Mouse (Mus musculus): ENCODE results near the gene Usp17lb. TPM values are rescaled to one million over a fixed set of nuclear protein-coding genes. Genes with fewer than 3 reads are reported as not detected.
"Not testable (repeated sequence)": the region's sequence is repeated elsewhere in the genome, so short reads cannot be mapped to it uniquely, and the experiment has no call there.

Usp17lb gene
- not detected in 2 replicates for polyA plus RNA-seq (2012; rRNA removed)

- TF ChIP-seq POLR2A (IDR thresholded peaks at IDR 0.05; ENCODE audit: control insufficient read depth, extremely low read depth, insufficient read depth, low read length, poor library complexity) (no peak), CTCF (IDR thresholded peaks at IDR 0.05; ENCODE audit: borderline replicate concordance, control insufficient read depth, extremely low read depth, insufficient read depth, low read length, poor library complexity) (no peak)
- 82% methylated on average over 1 of the region's 1 CpGs for WGBS
Observed at GRCm38 (mm10) chr7:104842503-104842902, at the start of gene Usp17lb. TSS of gene Usp17lb (minus strand) at chr7:104842603.

GRCm38 (mm10) chr7:104877731-104878130 lies 35.3 kb upstream of the Usp17lb start, which contains the start of gene Olfr665:
TSS of gene Olfr665 (plus strand) at chr7:104878031.
- TF ChIP-seq CTCF (IDR thresholded peaks at IDR 0.05; ENCODE audit: borderline replicate concordance, control insufficient read depth, extremely low read depth, insufficient read depth, low read length, poor library complexity) (no peak), POLR2A (IDR thresholded peaks at IDR 0.05; ENCODE audit: control insufficient read depth, extremely low read depth, insufficient read depth, low read length, poor library complexity) (no peak)
- no peaks in the 10 kb centered on the region for H3K4me1 ChIP-seq (replicated peaks; ENCODE audit: control insufficient read depth, insufficient read depth, low read length)
- H3K27ac ChIP-seq (ENCODE audit: control insufficient read depth, insufficient read depth, low read length) = no peak within 1 kb of the TSS
- no peaks in the 10 kb centered on the region for H3K36me3 ChIP-seq (ENCODE audit: control insufficient read depth, insufficient read depth, low read length)
- H3K4me3 ChIP-seq (ENCODE audit: control insufficient read depth, insufficient read depth, low read length) = no peak within 1 kb of the TSS
- no peak for DNase-seq
- no peaks in the 10 kb centered on the region for H3K27me3 ChIP-seq (ENCODE audit: control insufficient read depth, insufficient read depth, low read length)
- 44% methylated on average over 1 of the region's 1 CpGs for WGBS

More at GRCm38 (mm10) chr7:104842503-104842902, at the start of gene Usp17lb:
- Histone ChIP-seq H3K4me1 (replicated peaks; ENCODE audit: control insufficient read depth, insufficient read depth, low read length) (no peaks in the 10 kb centered on the region), H3K27ac (ENCODE audit: control insufficient read depth, insufficient read depth, low read length) (no peak within 1 kb of the TSS), H3K36me3 (ENCODE audit: control insufficient read depth, insufficient read depth, low read length) (no peaks in the 10 kb centered on the region), H3K4me3 (ENCODE audit: control insufficient read depth, insufficient read depth, low read length) (no peak within 1 kb of the TSS), H3K27me3 (ENCODE audit: control insufficient read depth, insufficient read depth, low read length) (no peaks in the 10 kb centered on the region)
- no peak for DNase-seq

- Histone ChIP-seq H3K4me1 (replicated peaks; ENCODE audit: control insufficient read depth, insufficient read depth, low read length) (no peaks in the 10 kb centered on the region), H3K4me3 (ENCODE audit: control insufficient read depth, insufficient read depth, low read length) (no peak overlapping the region), H3K36me3 (ENCODE audit: control insufficient read depth, insufficient read depth, low read length) (no peaks in the 10 kb centered on the region), H3K27ac (ENCODE audit: control insufficient read depth, insufficient read depth, low read length) (no peak overlapping the region), H3K27me3 (ENCODE audit: control insufficient read depth, insufficient read depth, low read length) (no peaks in the 10 kb centered on the region)
- DNase-seq = no peak
- WGBS = 88% methylated on average over 3 of the region's 3 CpGs
- no peak for TF ChIP-seq POLR2A (IDR thresholded peaks at IDR 0.05; ENCODE audit: control insufficient read depth, extremely low read depth, insufficient read depth, low read length, poor library complexity)
- TF ChIP-seq CTCF (IDR thresholded peaks at IDR 0.05; ENCODE audit: borderline replicate concordance, control insufficient read depth, extremely low read depth, insufficient read depth, low read length, poor library complexity) = no peak
Observed at GRCm38 (mm10) chr7:104861381-104861780, 19.0 kb upstream of the Usp17lb start.

GRCm38 (mm10) chr7:104857683-104858082 lies 15.3 kb upstream of the Usp17lb start:
- Histone ChIP-seq H3K4me1 (replicated peaks; ENCODE audit: control insufficient read depth, insufficient read depth, low read length) (no peaks in the 10 kb centered on the region), H3K4me3 (ENCODE audit: control insufficient read depth, insufficient read depth, low read length) (no peak overlapping the region), H3K27ac (ENCODE audit: control insufficient read depth, insufficient read depth, low read length) (no peak overlapping the region), H3K36me3 (ENCODE audit: control insufficient read depth, insufficient read depth, low read length) (no peaks in the 10 kb centered on the region), H3K27me3 (ENCODE audit: control insufficient read depth, insufficient read depth, low read length) (no peaks in the 10 kb centered on the region)
- DNase-seq = no peak
- WGBS = 78% methylated on average over 1 of the region's 1 CpGs
- TF ChIP-seq CTCF (IDR thresholded peaks at IDR 0.05; ENCODE audit: borderline replicate concordance, control insufficient read depth, extremely low read depth, insufficient read depth, low read length, poor library complexity) = no peak
- TF ChIP-seq POLR2A (IDR thresholded peaks at IDR 0.05; ENCODE audit: control insufficient read depth, extremely low read depth, insufficient read depth, low read length, poor library complexity) = no peak

- 69% methylated on average over 2 of the region's 2 CpGs for WGBS
- H3K36me3 ChIP-seq (ENCODE audit: control insufficient read depth, insufficient read depth, low read length); DNase-seq; H3K27me3 ChIP-seq (ENCODE audit: control insufficient read depth, insufficient read depth, low read length); H3K4me1 ChIP-seq (replicated peaks; ENCODE audit: control insufficient read depth, insufficient read depth, low read length); H3K4me3 ChIP-seq (ENCODE audit: control insufficient read depth, insufficient read depth, low read length); H3K27ac ChIP-seq (ENCODE audit: control insufficient read depth, insufficient read depth, low read length): not testable (repeated sequence)
Observed at GRCm38 (mm10) chr7:104856709-104857108, 14.3 kb upstream of the Usp17lb start, which contains the start of gene Usp17la. TSS of gene Usp17la (plus strand) at chr7:104857009.

GRCm38 (mm10) chr7:104855248-104855750 lies 12.9 kb upstream of the Usp17lb start:
- 84% methylated on average over 3 of the region's 3 CpGs for whole genome bisulfite sequencing
- H3K27ac ChIP-seq (ENCODE audit: control insufficient read depth, insufficient read depth, low read length) = no peak overlapping the region

GRCm38 (mm10) chr7:104851546-104851945 lies 9.1 kb upstream of the Usp17lb start:
- 97% methylated on average over 2 of the region's 2 CpGs for WGBS
- not testable (repeated sequence) for DNase-seq; H3K36me3 ChIP-seq (ENCODE audit: control insufficient read depth, insufficient read depth, low read length); H3K4me1 ChIP-seq (replicated peaks; ENCODE audit: control insufficient read depth, insufficient read depth, low read length); H3K27me3 ChIP-seq (ENCODE audit: control insufficient read depth, insufficient read depth, low read length); H3K27ac ChIP-seq (ENCODE audit: control insufficient read depth, insufficient read depth, low read length); H3K4me3 ChIP-seq (ENCODE audit: control insufficient read depth, insufficient read depth, low read length)

More at GRCm38 (mm10) chr7:104855248-104855750, 12.9 kb upstream of the Usp17lb start:
- Histone ChIP-seq H3K36me3 (ENCODE audit: control insufficient read depth, insufficient read depth, low read length) (no peaks in the 10 kb centered on the region), H3K4me1 (replicated peaks; ENCODE audit: control insufficient read depth, insufficient read depth, low read length) (no peaks in the 10 kb centered on the region), H3K27me3 (ENCODE audit: control insufficient read depth, insufficient read depth, low read length) (no peaks in the 10 kb centered on the region), H3K4me3 (ENCODE audit: control insufficient read depth, insufficient read depth, low read length) (no peak overlapping the region)
- TF ChIP-seq CTCF (IDR thresholded peaks at IDR 0.05; ENCODE audit: borderline replicate concordance, control insufficient read depth, extremely low read depth, insufficient read depth, low read length, poor library complexity) = no peak
- TF ChIP-seq POLR2A (IDR thresholded peaks at IDR 0.05; ENCODE audit: control insufficient read depth, extremely low read depth, insufficient read depth, low read length, poor library complexity) = no peak
- no peak for DNase-seq

Data from thymus, adult 2 months (tissue).